Mouse (Mus musculus) C2C12 (cell line): ENCODE measurements around the gene Ubap2l.

Experiments
- CEBPB ChIP-seq: IDR thresholded peaks from one replicate; pipeline ENCODE4 v1.6.1; 2011; ENCODE audit warnings: low read depth, mild to moderate bottlenecking, control low read depth, moderate library complexity
- CTCF ChIP-seq: IDR thresholded peaks from one replicate; pipeline ENCODE4 v1.5.1; 2011; ENCODE audit not compliant: control insufficient read depth, insufficient read depth, insufficient read length
- MAX ChIP-seq: IDR thresholded peaks from one replicate; pipeline ENCODE4 v1.6.1; 2011; ENCODE audit warnings: mild to moderate bottlenecking, control low read depth
- MYOG ChIP-seq: IDR thresholded peaks from one replicate; pipeline ENCODE4 v1.6.1; 2011; ENCODE audit not compliant: control insufficient read depth, insufficient read length; ENCODE audit errors: extremely low read depth
- USF1 ChIP-seq: IDR thresholded peaks from one replicate; pipeline ENCODE4 v1.6.1; 2011; ENCODE audit warnings: low read depth, mild to moderate bottlenecking, control low read depth, moderate library complexity

GRCm38 (mm10) chr3:89965557-89965956 is 86.9 kb downstream of the Ubap2l start:
- TF ChIP-seq CTCF (no peak), MYOG (no peak), CEBPB (no peak), USF1 (no peak), MAX (no peak)
